Mouse (Mus musculus) layer of hippocampus, adult 8-10 months (tissue): ENCODE data around the gene Dctpp1. TPM values are rescaled to one million over a fixed set of nuclear protein-coding genes. Genes with fewer than 3 reads are reported as not detected.

Experiments
- DNase-seq, 2 experiments: peaks; one replicate each; pipeline ENCODE4 v3.0.0; 2022; ENCODE audit warnings: low spot score in 2 of 2
- total RNA-seq, 4 experiments: library from RNA; stranded (reverse); gene quantifications; 2 replicates each; pipeline ENCODE4 v1.2.4; 2022

Dctpp1 gene
- total RNA-seq, 4 experiments from 2014 or later = 16.8 to 21.7 (median 19.5) TPM

DNA sequence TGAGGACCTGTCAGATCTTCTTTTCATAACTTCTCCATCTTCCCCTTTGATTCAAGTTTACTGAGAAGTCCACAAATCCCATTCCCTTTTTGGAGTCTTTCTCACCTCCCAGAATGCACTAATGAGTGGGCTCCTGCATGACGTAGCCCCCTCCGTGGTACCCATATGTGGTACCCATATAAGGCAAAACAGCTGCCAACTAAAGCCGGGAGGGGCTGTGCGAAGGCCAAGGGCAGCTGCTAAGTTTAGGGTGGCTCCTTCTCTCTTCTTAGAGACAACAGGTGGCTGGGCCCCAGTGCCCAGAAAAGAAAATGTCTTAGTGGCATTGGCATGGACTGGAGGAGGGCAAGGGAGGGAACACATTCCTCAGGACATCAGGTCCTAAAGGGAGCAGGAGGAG, 50.2 kb downstream of the Dctpp1 start:
- no peak for DNase-seq

DNA sequence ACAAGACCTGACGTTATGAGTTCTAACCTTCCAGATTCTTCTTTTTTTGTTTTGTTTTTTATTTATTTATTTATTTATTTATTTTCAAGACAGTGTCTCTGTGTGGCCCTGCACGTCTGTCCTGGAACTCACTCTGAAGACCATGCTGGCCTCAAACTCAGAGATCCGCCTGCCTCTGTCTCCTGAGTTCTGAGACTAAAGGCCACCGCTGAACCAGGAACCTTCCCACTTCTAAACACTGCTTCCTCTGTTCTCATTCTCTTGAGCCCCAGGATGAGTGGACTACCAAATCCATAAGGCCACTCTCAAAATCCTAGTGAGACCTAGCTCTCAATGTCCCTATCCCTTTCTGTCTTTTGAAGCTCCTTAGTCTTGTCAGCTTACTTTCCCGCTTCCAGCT, 50.7 kb downstream of the Dctpp1 start:
- no peak for DNase-seq

DNA sequence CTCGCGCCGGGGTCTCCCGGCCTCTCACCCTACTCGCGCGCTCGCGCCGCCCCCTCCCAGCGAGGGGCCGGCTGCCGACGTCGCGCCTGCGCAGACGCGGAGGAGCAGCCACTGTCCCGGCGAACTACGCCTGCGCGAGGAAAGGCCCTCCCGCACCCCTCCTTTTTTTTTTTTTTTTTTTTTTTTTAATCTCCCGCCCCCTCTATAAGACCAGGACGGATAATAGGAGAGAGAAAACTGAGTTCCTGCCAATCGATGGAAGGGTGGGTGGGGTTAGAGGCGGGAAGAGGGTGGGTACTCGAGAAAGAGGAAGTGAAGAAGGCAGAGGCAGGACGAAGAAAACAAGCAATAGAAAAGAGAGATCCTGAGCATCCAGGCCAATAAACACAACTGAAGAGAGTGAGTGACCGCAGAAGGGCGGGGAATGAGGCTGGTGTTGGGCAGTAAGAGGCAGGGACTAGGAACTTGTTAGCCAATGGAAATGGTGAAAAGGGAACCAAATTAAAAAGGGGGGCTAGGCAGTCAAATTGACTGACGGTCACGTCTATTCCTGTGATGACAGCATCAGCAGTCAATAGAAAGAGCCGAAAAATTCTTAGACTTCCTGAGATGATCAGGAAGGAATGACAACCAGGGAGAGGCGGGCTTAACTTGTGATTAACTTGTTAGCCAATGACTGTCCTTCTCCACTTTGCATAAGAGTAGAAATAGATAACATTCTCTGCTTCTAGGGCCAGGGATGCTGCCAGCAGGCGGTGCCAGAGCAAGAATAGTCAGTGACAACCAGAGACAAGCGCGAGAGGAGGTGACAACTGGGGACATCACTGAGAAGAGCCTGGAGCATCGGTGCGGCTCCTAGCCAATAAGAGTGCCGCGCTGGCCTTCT, 51.7 kb downstream of the Dctpp1 start, which contains the start of gene Mylpf:
TSS of gene Mylpf (plus strand) at position 338 of the 886 bp plus-strand sequence.
- peak; percentile 95 to 98 for DNase-seq

DNA sequence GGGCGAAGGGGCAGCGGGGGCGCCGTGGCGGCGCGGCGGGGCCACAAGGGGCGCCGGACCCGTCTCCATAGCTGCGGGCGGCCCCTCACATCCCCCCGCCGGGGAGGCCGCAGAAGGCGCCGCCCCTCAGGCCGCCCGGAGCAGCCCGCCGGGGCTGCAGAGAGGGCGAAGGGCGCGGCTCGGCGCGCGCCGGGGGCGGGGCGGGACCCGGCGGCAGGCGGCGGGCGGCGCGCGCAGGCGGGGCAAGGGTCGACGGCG, 52.3 kb downstream of the Dctpp1 start, which contains the start of gene Tbc1d10b:
TSS of gene Tbc1d10b (minus strand) at position 174 of the 258 bp plus-strand sequence.
- DNase-seq = no peak

DNA sequence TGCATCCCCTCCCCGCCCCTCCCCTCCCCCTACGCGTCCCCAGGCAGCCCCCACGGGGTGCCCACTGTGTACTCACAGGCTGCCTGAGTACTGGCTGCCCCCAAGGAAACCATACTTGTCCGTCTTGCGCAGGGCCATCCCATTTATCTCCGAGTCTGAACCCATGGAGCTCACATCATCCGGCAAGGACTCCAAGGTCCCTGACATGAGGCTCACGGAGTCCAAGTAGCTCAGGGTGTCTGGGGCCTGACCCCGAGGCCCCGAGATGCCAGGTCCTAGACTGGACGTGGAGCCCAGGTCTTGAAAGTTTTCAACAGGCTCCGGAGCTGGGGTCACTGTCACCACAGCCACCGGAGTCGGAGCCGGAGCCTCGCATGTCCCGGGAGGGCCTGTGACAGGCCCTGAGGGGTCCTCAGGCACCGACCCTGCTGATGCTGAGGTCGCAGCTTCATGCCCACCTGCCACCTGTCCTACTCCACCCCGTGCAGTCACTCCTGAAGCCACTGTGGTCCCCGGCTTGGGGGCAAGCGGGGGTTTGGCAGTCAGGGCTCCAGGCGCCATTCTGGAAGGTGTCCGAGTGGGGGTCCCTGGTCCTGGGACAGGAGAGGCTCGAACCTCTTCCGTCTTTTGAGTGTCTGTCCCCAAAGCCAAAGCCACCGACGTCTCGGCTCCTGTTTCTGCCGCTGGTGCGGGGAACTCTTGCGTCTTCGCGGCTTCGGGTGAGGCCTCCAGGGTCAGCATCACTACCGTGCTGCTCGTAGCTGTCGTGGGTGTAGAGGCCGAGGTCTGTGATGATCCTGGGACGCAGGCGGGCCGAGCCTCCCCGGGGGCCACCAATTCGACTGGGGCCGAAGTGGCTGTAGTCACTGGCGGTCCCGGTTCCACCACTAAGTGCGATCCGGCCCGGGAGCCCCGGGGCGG, 52.9 kb downstream of the Dctpp1 start:
- DNase-seq = no peak

Other genes starting within 250 kb of the Dctpp1 start
- 10 to 100 TPM; 10.5 to 17.2 (median 14.1) TPM for gene Mvp, start 246.1 kb downstream of the Dctpp1 start, total RNA-seq
- gene Pagr1b, start 244.2 kb downstream of the Dctpp1 start, total RNA-seq = not detected
- 10 to 100 TPM; 18.9 to 59.7 (median 27.8) TPM for gene Pagr1a, start 243.4 kb downstream of the Dctpp1 start, total RNA-seq
- 10 to 100 TPM; 20.5 to 63.0 (median 52.5) TPM for gene Gm42742, start 239.6 kb downstream of the Dctpp1 start, total RNA-seq
- 100 to 1,000 TPM; 208 to 223 (median 215) TPM for gene Prrt2, start 239.5 kb downstream of the Dctpp1 start, total RNA-seq
- gene Maz, start 233.7 kb downstream of the Dctpp1 start, total RNA-seq = 100 to 1,000 TPM; 204 to 209 (median 206) TPM
- 1 to 10 TPM; 2.5 to 9.4 (median 3.8) TPM for gene Kif22, start 218.2 kb downstream of the Dctpp1 start, total RNA-seq
- not detected for gene Zg16, start 173.4 kb downstream of the Dctpp1 start, total RNA-seq
- gene AI467606, start 169.3 kb downstream of the Dctpp1 start, total RNA-seq = 1 to 10 TPM; 1.2 to 3.7 (median 2.3) TPM
- 1 to 10 TPM in 1 of 4 experiments, under 1 TPM in 3; 0.22 to 1.1 (median 0.53) TPM for gene Qprt, start 138.5 kb downstream of the Dctpp1 start, total RNA-seq
- under 1 TPM; 0.29 to 0.68 (median 0.46) TPM for gene Spn, start 122.9 kb downstream of the Dctpp1 start, total RNA-seq
- 10 to 100 TPM; 87.4 to 94.4 (median 90.0) TPM for gene Cd2bp2, start 64.7 kb downstream of the Dctpp1 start, total RNA-seq
- 100 to 1,000 TPM in 2 of 4 experiments, 10 to 100 TPM in 2; 97.9 to 106 (median 101) TPM for gene Tbc1d10b, start 52.2 kb downstream of the Dctpp1 start, total RNA-seq
- gene Mylpf, start 51.8 kb downstream of the Dctpp1 start, total RNA-seq = 1 to 10 TPM; 2.8 to 5.1 (median 3.6) TPM
- 10 to 100 TPM; 20.6 to 21.4 (median 20.9) TPM for gene Zfp553, start 27.6 kb downstream of the Dctpp1 start, total RNA-seq
- 1 to 10 TPM; 2.4 to 7.9 (median 7.0) TPM for gene Sept1, start 27.6 kb downstream of the Dctpp1 start, total RNA-seq
- 10 to 100 TPM; 51.6 to 62.9 (median 58.3) TPM for gene Zfp771, start 16.4 kb downstream of the Dctpp1 start, total RNA-seq
- 10 to 100 TPM; 36.9 to 43.1 (median 40.0) TPM for gene Sephs2, start 13.3 kb upstream of the Dctpp1 start, total RNA-seq
- gene Itgal, start 35.6 kb upstream of the Dctpp1 start, total RNA-seq = under 1 TPM; 0.36 to 0.73 (median 0.53) TPM
- gene Zfp768, start 84.9 kb upstream of the Dctpp1 start, total RNA-seq = 10 to 100 TPM; 12.3 to 15.1 (median 13.0) TPM
- gene Zfp747, start 115.3 kb upstream of the Dctpp1 start, total RNA-seq = 1 to 10 TPM; 7.3 to 9.2 (median 8.1) TPM
- gene 9130019O22Rik, start 126.5 kb upstream of the Dctpp1 start, total RNA-seq = 1 to 10 TPM; 4.0 to 4.6 (median 4.3) TPM
- gene E430018J23Rik, start 132.9 kb upstream of the Dctpp1 start, total RNA-seq = 1 to 10 TPM; 6.7 to 8.0 (median 7.2) TPM
- 1 to 10 TPM; 3.5 to 5.8 (median 5.0) TPM for gene Zfp764, start 146.1 kb upstream of the Dctpp1 start, total RNA-seq
- gene Zfp688, start 161.4 kb upstream of the Dctpp1 start, total RNA-seq = 10 to 100 TPM; 11.8 to 16.7 (median 14.6) TPM
- gene Zfp689, start 188.4 kb upstream of the Dctpp1 start, total RNA-seq = 1 to 10 TPM; 4.5 to 7.3 (median 5.5) TPM
- 10 to 100 TPM; 30.0 to 35.5 (median 34.0) TPM for gene Prr14, start 198.9 kb upstream of the Dctpp1 start, total RNA-seq
- 10 to 100 TPM; 56.2 to 72.2 (median 65.5) TPM for gene Fbrs, start 218.5 kb upstream of the Dctpp1 start, total RNA-seq